Mouse (Mus musculus): Measurements from ENCODE around the gene Srrd. TPM values are rescaled to one million over a fixed set of nuclear protein-coding genes. Genes with fewer than 3 reads are reported as not detected.

Srrd gene
- total and polyA plus RNA-seq, 3 experiments = 36.5 to 49.3 TPM; not detected in 1

GRCm38 (mm10) chr5:112299399-112299798 lies 43.4 kb downstream of the Srrd start:
- H3K36me3 ChIP-seq (ENCODE audit: control insufficient read depth in 1 of 2, insufficient read depth in 2 of 2, low read length in 2 of 2) = peaks cover 0 to 22% of the 10 kb centered on the region in 2 experiments; a peak in 2 of 4 replicates
- no peak for DNase-seq (ENCODE audit: low read depth, low spot score)
- no peak overlapping the region for H3K9ac ChIP-seq (ENCODE audit: control insufficient read depth, low read depth, low read length, poor library complexity, severe bottlenecking)
- H3K27ac ChIP-seq (ENCODE audit: control insufficient read depth, low read depth, low read length) = no peak overlapping the region
- TF ChIP-seq JUND (IDR thresholded peaks at IDR 0.05; ENCODE audit: low read depth, low read length) = no peak
- TF ChIP-seq SMC3 (IDR thresholded peaks at IDR 0.05; ENCODE audit: low read depth, low read length) = no peak
- TF ChIP-seq TCF12 (IDR thresholded peaks at IDR 0.05; ENCODE audit: low read depth, low read length) = no peak
- TF ChIP-seq RCOR1 (IDR thresholded peaks at IDR 0.05; ENCODE audit: low read depth, low read length) = no peak
- no peak for TF ChIP-seq UBTF (IDR thresholded peaks at IDR 0.05; ENCODE audit: borderline replicate concordance, insufficient read depth, low read depth, low read length)
- TF ChIP-seq BHLHE40 (IDR thresholded peaks at IDR 0.05; ENCODE audit: borderline replicate concordance, low read depth, low read length) = no peak
- TF ChIP-seq MYC (IDR thresholded peaks at IDR 0.05; ENCODE audit: low read depth, low read length) = no peak
- TF ChIP-seq CTCF (IDR thresholded peaks at IDR 0.05 in 2 of 3, conservative IDR thresholded peaks at IDR 0.05 in 1 of 3; ENCODE audit: control insufficient read depth in 1 of 3, insufficient read depth in 1 of 3, low read depth in 2 of 3, low read length in 3 of 3, poor library complexity in 1 of 3, severe bottlenecking in 1 of 3) = no peak
- TF ChIP-seq USF2 (IDR thresholded peaks at IDR 0.05; ENCODE audit: borderline replicate concordance in 1 of 2, insufficient read depth in 1 of 2, low read depth in 1 of 2, low read length in 2 of 2) = no peak
- TF ChIP-seq SIN3A (IDR thresholded peaks at IDR 0.05; ENCODE audit: low read length) = no peak
- TF ChIP-seq MAZ (IDR thresholded peaks at IDR 0.05; ENCODE audit: low read depth, low read length) = no peak
- no peak for TF ChIP-seq HCFC1 (IDR thresholded peaks at IDR 0.05; ENCODE audit: low read depth, low read length)
- TF ChIP-seq NELFE (IDR thresholded peaks at IDR 0.05; ENCODE audit: low read depth, low read length) = no peak
- no peak for TF ChIP-seq E2F4 (IDR thresholded peaks at IDR 0.05; ENCODE audit: borderline replicate concordance, low read depth, low read length)
- TF ChIP-seq ELF1 (IDR thresholded peaks at IDR 0.05; ENCODE audit: low read depth, low read length) = no peak
- H3K4me1 ChIP-seq (ENCODE audit: control insufficient read depth in 1 of 2, insufficient read depth in 2 of 2, low read length in 2 of 2) = peaks cover 23 to 39% of the 10 kb centered on the region in 2 experiments
- peaks cover 37% of the 10 kb centered on the region; the same call in 1 of the 2 replicates for H3K79me2 ChIP-seq (ENCODE audit: control insufficient read depth, insufficient read depth, low read length, poor library complexity)
- H3K9me3 ChIP-seq (replicated peaks; ENCODE audit: insufficient read depth, low read length) = no peaks in the 10 kb centered on the region
- no peaks in the 10 kb centered on the region for H3K27me3 ChIP-seq (ENCODE audit: control insufficient read depth in 1 of 2, insufficient read depth in 2 of 2, low read length in 2 of 2)
- H3K4me3 ChIP-seq (ENCODE audit: control insufficient read depth in 1 of 2, insufficient read depth in 1 of 2, low read depth in 2 of 2, low read length in 2 of 2) = no peak overlapping the region

- peaks cover 23 to 42% of the 10 kb centered on the region in 2 experiments for H3K4me1 ChIP-seq (ENCODE audit: control insufficient read depth in 1 of 2, insufficient read depth in 2 of 2, low read length in 2 of 2)
- peaks cover 43% of the 10 kb centered on the region; the same call in 1 of the 2 replicates for H3K79me2 ChIP-seq (ENCODE audit: control insufficient read depth, insufficient read depth, low read length, poor library complexity)
- TF ChIP-seq MXI1 (IDR thresholded peaks at IDR 0.05; ENCODE audit: low read depth, low read length) = no peak
- no peak for TF ChIP-seq NELFE (IDR thresholded peaks at IDR 0.05; ENCODE audit: low read depth, low read length)
- no peak for TF ChIP-seq USF1 (IDR thresholded peaks at IDR 0.05; ENCODE audit: low read depth, low read length)
- TF ChIP-seq E2F4 (IDR thresholded peaks at IDR 0.05; ENCODE audit: borderline replicate concordance, low read depth, low read length) = no peak
- TF ChIP-seq RCOR1 (IDR thresholded peaks at IDR 0.05; ENCODE audit: low read depth, low read length) = no peak
- TF ChIP-seq ELF1 (IDR thresholded peaks at IDR 0.05; ENCODE audit: low read depth, low read length) = no peak
- TF ChIP-seq KAT2A (conservative IDR thresholded peaks at IDR 0.05; ENCODE audit: low read depth, low read length) = no peak
- TF ChIP-seq MYC (IDR thresholded peaks at IDR 0.05; ENCODE audit: low read depth, low read length) = no peak
- no peak for TF ChIP-seq MAFK (IDR thresholded peaks at IDR 0.05; ENCODE audit: borderline replicate concordance, low read depth, low read length)
- TF ChIP-seq NRF1 (IDR thresholded peaks at IDR 0.05; ENCODE audit: insufficient read depth, low read depth, low read length, poor library complexity, severe bottlenecking) = no peak
- no peak for TF ChIP-seq POLR2AphosphoS2 (IDR thresholded peaks at IDR 0.05; ENCODE audit: low read length)
- no peak for TF ChIP-seq TBP (IDR thresholded peaks at IDR 0.05; ENCODE audit: low read depth, low read length)
- TF ChIP-seq SIN3A (IDR thresholded peaks at IDR 0.05; ENCODE audit: low read length) = no peak
- TF ChIP-seq ZMIZ1 (IDR thresholded peaks at IDR 0.05; ENCODE audit: low read depth, low read length) = no peak
- TF ChIP-seq BHLHE40 (IDR thresholded peaks at IDR 0.05; ENCODE audit: borderline replicate concordance, low read depth, low read length) = no peak
- TF ChIP-seq ZNF384 (IDR thresholded peaks at IDR 0.05; ENCODE audit: low read depth, low read length) = no peak
- H3K27me3 ChIP-seq (ENCODE audit: control insufficient read depth in 1 of 2, insufficient read depth in 2 of 2, low read length in 2 of 2) = no peaks in the 10 kb centered on the region
- H3K36me3 ChIP-seq (ENCODE audit: control insufficient read depth in 1 of 2, insufficient read depth in 2 of 2, low read length in 2 of 2) = peaks cover 0 to 25% of the 10 kb centered on the region in 2 experiments; a peak in 2 of 4 replicates
- no peak for DNase-seq (ENCODE audit: low read depth, low spot score)
- no peak overlapping the region for H3K4me3 ChIP-seq (ENCODE audit: control insufficient read depth in 1 of 2, insufficient read depth in 1 of 2, low read depth in 2 of 2, low read length in 2 of 2)
- no peaks in the 10 kb centered on the region for H3K9me3 ChIP-seq (replicated peaks; ENCODE audit: insufficient read depth, low read length)
- H3K27ac ChIP-seq (ENCODE audit: control insufficient read depth, low read depth, low read length) = no peak overlapping the region
- no peak overlapping the region for H3K9ac ChIP-seq (ENCODE audit: control insufficient read depth, low read depth, low read length, poor library complexity, severe bottlenecking)
Observed at GRCm38 (mm10) chr5:112298226-112298988, 44.4 kb downstream of the Srrd start.

Measured in MEL (cell line).